In genomic region chr8:122746439-122746838, GRCm38 (mm10) we compare ENCODE assay signal across 12 mouse cellular contexts. TPM values are rescaled to one million over a fixed set of nuclear protein-coding genes. Genes with fewer than 3 reads are reported as not detected.
A peak's percentile ranks its signal among the peaks of the same experiment; 100 is the strongest.
DNase-seq lines count a peak whose midpoint lies in the region; ATAC-seq lines count a peak whose summit lies in the region.
"Had no signal": no experiment of that assay in that cellular context is flagged by ENCODE, and none has a peak within 500 bp of the region (broad histone marks: within the 10 kb centered on the region; RNA-seq: fewer than 3 reads in every experiment).

No protein-coding gene starts in this region.

- no peak overlapping the region for H3K4me3 ChIP-seq in neural tube, embryonic 11.5 days (ENCODE audit: low read depth, low read length)
- H3K4me3 ChIP-seq in hindbrain, embryonic 12.5 days: no peak overlapping the region
- H3K4me3 ChIP-seq in midbrain, embryonic 11.5 days (ENCODE audit: low read depth, low read length): no peak overlapping the region
- no peak overlapping the region for H3K4me3 ChIP-seq in heart, embryonic 11.5 days (ENCODE audit: low read depth, low read length)
- H3K4me3 ChIP-seq: stomach, embryonic 15.5 days had no signal

- no peak for DNase-seq in neural tube, embryonic 11.5 days (ENCODE audit: low spot score)
- DNase-seq in neural tube, embryonic 10.5 days (ENCODE audit: extremely low spot score, low spot score): no peak
- no peak for DNase-seq in midbrain, embryonic 11.5 days (ENCODE audit: low spot score, missing footprints)
- no peak for DNase-seq in Muller cell, postnatal 12 days (ENCODE audit: inconsistent ontology term)
- no peak for DNase-seq in testis, postnatal 14 days (ENCODE audit: low spot score)
- DNase-seq in adrenal gland, postnatal 10 days: no peak
- DNase-seq: gastrocnemius, postnatal 14 days; kidney, adult 11 months; lung, postnatal 14 days had no signal

- H3K9ac ChIP-seq in neural tube, embryonic 11.5 days (ENCODE audit: low read length): no peak overlapping the region
- no peak overlapping the region for H3K9ac ChIP-seq in hindbrain, embryonic 12.5 days
- no peak overlapping the region for H3K9ac ChIP-seq in midbrain, embryonic 11.5 days (ENCODE audit: low read length)
- H3K9ac ChIP-seq in heart, embryonic 11.5 days (ENCODE audit: low read depth, low read length): no peak overlapping the region
- H3K9ac ChIP-seq: stomach, embryonic 15.5 days had no signal

- no peaks in the 10 kb centered on the region for H3K27me3 ChIP-seq in neural tube, embryonic 11.5 days (ENCODE audit: control insufficient read depth, insufficient read depth, low read length)
- peaks cover 14% of the 10 kb centered on the region; the same call in 1 of the 2 replicates for H3K27me3 ChIP-seq in hindbrain, embryonic 12.5 days
- peaks cover 2% of the 10 kb centered on the region for H3K27me3 ChIP-seq in midbrain, embryonic 11.5 days (ENCODE audit: control insufficient read depth, insufficient read depth, low read length)
- peaks cover 59% of the 10 kb centered on the region for H3K27me3 ChIP-seq in heart, embryonic 11.5 days (ENCODE audit: control insufficient read depth, insufficient read depth, low read length)

- ATAC-seq in neural tube, embryonic 11.5 days (ENCODE audit: insufficient read depth, low FRiP score, low TSS enrichment): no peak
- ATAC-seq in hindbrain, embryonic 12.5 days (ENCODE audit: low FRiP score): peak; percentile 3; the same call in 1 of the 2 replicates
- ATAC-seq in midbrain, embryonic 11.5 days (ENCODE audit: low FRiP score): no peak
- ATAC-seq in heart, embryonic 11.5 days (replicated peaks; ENCODE audit: insufficient number of reproducible peaks, low FRiP score, low TSS enrichment): no peak

- H3K27ac ChIP-seq in neural tube, embryonic 11.5 days (ENCODE audit: low read depth, low read length): peak overlapping the region; percentile 94
- peak overlapping the region; percentile 97 for H3K27ac ChIP-seq in hindbrain, embryonic 12.5 days
- peak overlapping the region; percentile 77 for H3K27ac ChIP-seq in midbrain, embryonic 11.5 days (ENCODE audit: low read depth, low read length)
- H3K27ac ChIP-seq in heart, embryonic 11.5 days (ENCODE audit: low read depth, low read length): no peak overlapping the region
- H3K27ac ChIP-seq: stomach, embryonic 15.5 days had no signal

- H3K4me2 ChIP-seq in neural tube, embryonic 11.5 days (ENCODE audit: low read depth): no peak overlapping the region
- 0 out of 2 replicates have a peak overlapping the region, but pooled peaks have one; percentile 26 for H3K4me2 ChIP-seq in hindbrain, embryonic 12.5 days (replicated peaks)
- H3K4me2 ChIP-seq in midbrain, embryonic 11.5 days: no peak overlapping the region
- H3K4me2 ChIP-seq in heart, embryonic 11.5 days: no peak overlapping the region
- H3K4me2 ChIP-seq: stomach, embryonic 15.5 days had no signal

- peaks cover 37% of the 10 kb centered on the region for H3K4me1 ChIP-seq in neural tube, embryonic 11.5 days (ENCODE audit: control insufficient read depth, insufficient read depth, low read length)
- H3K4me1 ChIP-seq in hindbrain, embryonic 12.5 days: peaks cover 71% of the 10 kb centered on the region
- H3K4me1 ChIP-seq in midbrain, embryonic 11.5 days (ENCODE audit: control insufficient read depth, insufficient read depth, low read length): peaks cover 29% of the 10 kb centered on the region
- no peaks in the 10 kb centered on the region for H3K4me1 ChIP-seq in heart, embryonic 11.5 days (ENCODE audit: control insufficient read depth, insufficient read depth, low read length)
- H3K4me1 ChIP-seq: stomach, embryonic 15.5 days had no signal

- H3K9me3 ChIP-seq in neural tube, embryonic 11.5 days (ENCODE audit: control insufficient read depth, low read length): no peaks in the 10 kb centered on the region
- H3K9me3 ChIP-seq in hindbrain, embryonic 12.5 days (replicated peaks): no peaks in the 10 kb centered on the region
- H3K9me3 ChIP-seq in midbrain, embryonic 11.5 days (ENCODE audit: control insufficient read depth, low read length): no peaks in the 10 kb centered on the region
- H3K9me3 ChIP-seq in heart, embryonic 11.5 days (replicated peaks; ENCODE audit: control insufficient read depth, low read length): no peaks in the 10 kb centered on the region
- H3K9me3 ChIP-seq: stomach, embryonic 15.5 days had no signal

- H3K36me3 ChIP-seq in neural tube, embryonic 11.5 days (ENCODE audit: control insufficient read depth, insufficient read depth, low read length): no peaks in the 10 kb centered on the region
- H3K36me3 ChIP-seq in hindbrain, embryonic 12.5 days: no peaks in the 10 kb centered on the region
- H3K36me3 ChIP-seq in midbrain, embryonic 11.5 days (ENCODE audit: control insufficient read depth, insufficient read depth, low read length): no peaks in the 10 kb centered on the region
- no peaks in the 10 kb centered on the region for H3K36me3 ChIP-seq in heart, embryonic 11.5 days (ENCODE audit: control insufficient read depth, insufficient read depth, low read length)
- H3K36me3 ChIP-seq: stomach, embryonic 15.5 days had no signal

- 49% methylated on average over 7 of the region's 7 CpGs for WGBS in neural tube, embryonic 11.5 days
- WGBS in hindbrain, embryonic 12.5 days: 27% methylated on average over 7 of the region's 7 CpGs
- WGBS in midbrain, embryonic 11.5 days: 51% methylated on average over 7 of the region's 7 CpGs
- WGBS in heart, embryonic 11.5 days (ENCODE audit: insufficient replicate concordance): 47% methylated on average over 7 of the region's 7 CpGs

RNA-seq across cellular contexts. Expression of gene Acsf3, which starts 28.8 kb away (rescaled TPM):
- polyA plus RNA-seq in neural tube, embryonic 11.5 days (2014; fragmentation: Nextera tagmentation; extraction: Ambion mirVana): 15.4 and 16.2 TPM in 2 replicates
- polyA plus RNA-seq in hindbrain, embryonic 12.5 days (2016; fragmentation: Nextera tagmentation; extraction: Ambion mirVana): 15.1 and 17.6 TPM in 2 replicates
- polyA plus RNA-seq in midbrain, embryonic 11.5 days (2014; fragmentation: Nextera tagmentation; extraction: Ambion mirVana): 13.9 and 14.9 TPM in 2 replicates
- 10 to 100 TPM; 54.3 to 64.8 TPM for total RNA-seq in adrenal gland, postnatal 10 days (2021)
- polyA plus RNA-seq in heart, embryonic 11.5 days (2014; fragmentation: Nextera tagmentation; extraction: Ambion mirVana): 15.4 and 17.5 TPM in 2 replicates

RNA-seq across cellular contexts. Expression of gene Cbfa2t3, which starts 47.5 kb away (rescaled TPM):
- 7.5 and 8.5 TPM in 2 replicates for polyA plus RNA-seq in neural tube, embryonic 11.5 days (2014; fragmentation: Nextera tagmentation; extraction: Ambion mirVana)
- polyA plus RNA-seq in hindbrain, embryonic 12.5 days (2016; fragmentation: Nextera tagmentation; extraction: Ambion mirVana): 17.1 and 17.3 TPM in 2 replicates
- 6.1 and 6.4 TPM in 2 replicates for polyA plus RNA-seq in midbrain, embryonic 11.5 days (2014; fragmentation: Nextera tagmentation; extraction: Ambion mirVana)
- total RNA-seq in adrenal gland, postnatal 10 days (2021): 10 to 100 TPM; 12.0 to 14.3 TPM
- polyA plus RNA-seq in heart, embryonic 11.5 days (2014; fragmentation: Nextera tagmentation; extraction: Ambion mirVana): 5.2 and 5.4 TPM in 2 replicates
